Mouse (Mus musculus) ES-E14 (cell line): ENCODE measurements around the gene Dffb. TPM values are rescaled to one million over a fixed set of nuclear protein-coding genes. Genes with fewer than 3 reads are reported as not detected.

Experiments
- DNase-seq: peaks from one replicate; pipeline ENCODE4 v3.0.0-alpha.2; 2013; ENCODE audit warnings: low read depth, low spot score
- H3K27ac ChIP-seq: 2 replicates; pipeline ENCODE4 v1.5.1; 2012; ENCODE audit warnings: low read depth, mild to moderate bottlenecking, low read length, moderate library complexity, mixed read lengths; ENCODE audit not compliant: poor library complexity, insufficient read depth, severe bottlenecking
- H3K36me3 ChIP-seq: 2 replicates; pipeline ENCODE4 v1.6.1; 2012; ENCODE audit warnings: mild to moderate bottlenecking, low read length, moderate library complexity, mixed read lengths; ENCODE audit not compliant: control insufficient read depth, poor library complexity, insufficient read depth, severe bottlenecking
- H3K4me1 ChIP-seq, 2 experiments: fragments of 150-350 bp in 1 of 2; sonication (generic) in 1 of 2; 2 replicates each; pipeline ENCODE4 v1.6.1; 2012; ENCODE audit warnings: low read length in 2 of 2, mild to moderate bottlenecking in 1 of 2, mixed read lengths in 1 of 2; ENCODE audit not compliant: control insufficient read depth in 2 of 2, insufficient read depth in 2 of 2, poor library complexity in 1 of 2
- H3K4me3 ChIP-seq, 2 experiments: fragments of 150-350 bp in 1 of 2; sonication (generic) in 1 of 2; 2 replicates each; pipeline ENCODE4 v1.5.1; 2012; ENCODE audit warnings: low read length in 2 of 2, low read depth in 1 of 2, mild to moderate bottlenecking in 1 of 2, mixed read lengths in 1 of 2; ENCODE audit not compliant: insufficient read depth in 1 of 2, poor library complexity in 1 of 2, severe bottlenecking in 1 of 2
- H3K9ac ChIP-seq: 2 replicates; pipeline ENCODE4 v1.6.1; 2012; ENCODE audit warnings: low read depth, mild to moderate bottlenecking, low read length, mixed read lengths; ENCODE audit not compliant: poor library complexity, insufficient read depth, severe bottlenecking
- H3K9me3 ChIP-seq: fragments of 150-350 bp; sonication (generic); 2 replicates; pipeline ENCODE4 v1.6.1; 2012; ENCODE audit warnings: low read depth, mild to moderate bottlenecking, low read length; ENCODE audit not compliant: control insufficient read depth, insufficient read depth
- CHD2 ChIP-seq: IDR thresholded peaks from 2 replicates; pipeline ENCODE4 v1.6.1; 2014; ENCODE audit warnings: mild to moderate bottlenecking, low read depth, low read length, inconsistent platforms
- HCFC1 ChIP-seq: IDR thresholded peaks from 2 replicates; pipeline ENCODE4 v1.6.1; 2012; ENCODE audit warnings: low read length, inconsistent platforms, borderline replicate concordance; ENCODE audit not compliant: insufficient read depth
- MAFK ChIP-seq: IDR thresholded peaks from 2 replicates; pipeline ENCODE4 v1.6.1; 2014; ENCODE audit warnings: mild to moderate bottlenecking, low read depth, low read length, inconsistent platforms; ENCODE audit not compliant: insufficient read depth
- ZC3H11A ChIP-seq: IDR thresholded peaks from 2 replicates; pipeline ENCODE4 v1.6.1; 2012; ENCODE audit warnings: low read depth, mild to moderate bottlenecking, inconsistent platforms, low read length, borderline replicate concordance
- ZNF384 ChIP-seq: IDR thresholded peaks from 2 replicates; pipeline ENCODE4 v1.6.1; 2012; ENCODE audit warnings: low read depth, low read length, inconsistent platforms
- in situ Hi-C, 2 experiments: fragments of 600-800 bp; cut with MboI; formaldehyde crosslinking; loops; one replicate each; pipeline ENCODE4 v1.15.1; 2025; ENCODE audit warnings: low sequenced_read_pairs in 2 of 2, inconsistent platforms in 1 of 2; ENCODE audit not compliant: unreplicated experiment in 2 of 2
- total RNA-seq: library from RNA; depleted of rRNA; stranded (reverse); fragments of 300-350 nt; gene quantifications from 2 replicates; pipeline ENCODE4 v1.2.3, GENCODE M21; 2012

Gene Dffb
- total RNA-seq, 1 experiment, result 15.1 TPM

GRCm38 (mm10) chr4:154010907-154011645 is 36.1 kb upstream of the Dffb start:
- Histone ChIP-seq H3K9ac (peak overlapping the region; percentile 88), H3K9me3 (no peaks in the 10 kb centered on the region), H3K4me1 (peaks cover 5 to 14% of the 10 kb centered on the region in 2 experiments; a peak in 2 of 4 replicates), H3K4me3 (peak overlapping the region; percentile 82 to 99), H3K27ac (no peak overlapping the region), H3K36me3 (peaks cover 26% of the 10 kb centered on the region)
- DNase-seq, result no peak
- TF ChIP-seq HCFC1, result no peak
- in situ Hi-C loops, result no loop called here

GRCm38 (mm10) chr4:154007759-154008158 is 32.8 kb upstream of the Dffb start:
- in situ Hi-C loops, result no loop called here
- Histone ChIP-seq H3K27ac (no peak overlapping the region), H3K4me3 (no peak overlapping the region), H3K9ac (no peak overlapping the region), H3K9me3 (no peaks in the 10 kb centered on the region), H3K36me3 (peaks cover 19% of the 10 kb centered on the region), H3K4me1 (peaks cover 0 to 2% of the 10 kb centered on the region in 2 experiments; a peak in 1 of 4 replicates)
- TF ChIP-seq ZNF384, result no peak
- TF ChIP-seq HCFC1, result no peak
- no peak for DNase-seq

GRCm38 (mm10) chr4:154006264-154006663 is 31.3 kb upstream of the Dffb start:
- TF ChIP-seq ZC3H11A, result no peak
- TF ChIP-seq HCFC1, result no peak
- no peak for TF ChIP-seq CHD2
- no peak for TF ChIP-seq ZNF384
- TF ChIP-seq MAFK, result no peak
- in situ Hi-C loops, result no loop called here
- Histone ChIP-seq H3K27ac (no peak overlapping the region), H3K9me3 (no peaks in the 10 kb centered on the region), H3K36me3 (peaks cover 25% of the 10 kb centered on the region), H3K9ac (no peak overlapping the region), H3K4me3 (no peak overlapping the region), H3K4me1 (no peaks in the 10 kb centered on the region)
- no peak for DNase-seq

GRCm38 (mm10) chr4:154005488-154005887 is 30.6 kb upstream of the Dffb start:
- DNase-seq, result no peak
- in situ Hi-C loops, result no loop called here

GRCm38 (mm10) chr4:153993505-153993904 is 18.6 kb upstream of the Dffb start:
- DNase-seq, result no peak
- Histone ChIP-seq H3K36me3 (peaks cover 28% of the 10 kb centered on the region; the same call in 1 of the 2 replicates), H3K4me1 (peaks cover 0 to 6% of the 10 kb centered on the region in 2 experiments; a peak in 1 of 4 replicates), H3K4me3 (no peak overlapping the region), H3K9ac (peak overlapping the region; percentile 27; the same call in 1 of the 2 replicates), H3K9me3 (no peaks in the 10 kb centered on the region), H3K27ac (peak overlapping the region; percentile 52; the same call in 1 of the 2 replicates)
- TF ChIP-seq ZC3H11A (no peak), MAFK (peak; percentile 56)
- in situ Hi-C loops, result no loop called here

More at GRCm38 (mm10) chr4:154005488-154005887, 30.6 kb upstream of the Dffb start:
- Histone ChIP-seq H3K9ac (no peak overlapping the region), H3K4me3 (no peak overlapping the region), H3K4me1 (no peaks in the 10 kb centered on the region), H3K27ac (no peak overlapping the region), H3K9me3 (no peaks in the 10 kb centered on the region), H3K36me3 (peaks cover 25% of the 10 kb centered on the region)
- TF ChIP-seq MAFK, result no peak
- no peak for TF ChIP-seq CHD2
- TF ChIP-seq ZC3H11A, result no peak
- TF ChIP-seq ZNF384, result no peak
